Mouse (Mus musculus) intestine, embryonic 15.5 days (tissue): Measurements from ENCODE around the gene Tmem206. TPM values are rescaled to one million over a fixed set of nuclear protein-coding genes. Genes with fewer than 3 reads are reported as not detected.

Source experiments
- ATAC-seq: fragments of 200-750 bp; cut with Nextera tagmentation; 2 replicates; pipeline ENCODE4 v1.8.0; 2017; ENCODE audit warnings: moderate TSS enrichment, moderate library complexity
- H3K27ac ChIP-seq: fragments of 300-500 bp; sonication (generic); 2 replicates; pipeline ENCODE4 v1.5.1; 2015; ENCODE audit warnings: mild to moderate bottlenecking, inconsistent platforms
- H3K27me3 ChIP-seq: fragments of 300-500 bp; sonication (generic); replicated peaks from 2 replicates; pipeline ENCODE4 v1.6.1; 2015; ENCODE audit warnings: inconsistent platforms
- H3K36me3 ChIP-seq: fragments of 300-500 bp; sonication (generic); 2 replicates; pipeline ENCODE4 v1.6.1; 2015; ENCODE audit warnings: inconsistent platforms
- H3K4me1 ChIP-seq: fragments of 300-500 bp; sonication (generic); replicated peaks from 2 replicates; pipeline ENCODE4 v1.6.1; 2015; ENCODE audit warnings: inconsistent platforms
- H3K4me2 ChIP-seq: fragments of 300-500 bp; sonication (generic); replicated peaks from 2 replicates; pipeline ENCODE4 v1.6.1; 2015; ENCODE audit warnings: mild to moderate bottlenecking, inconsistent platforms
- H3K4me3 ChIP-seq: fragments of 300-500 bp; sonication (generic); replicated peaks from 2 replicates; pipeline ENCODE4 v1.5.1; 2015; ENCODE audit warnings: inconsistent platforms
- H3K9ac ChIP-seq: fragments of 300-500 bp; sonication (generic); 2 replicates; pipeline ENCODE4 v1.6.1; 2015; ENCODE audit warnings: inconsistent platforms
- H3K9me3 ChIP-seq: fragments of 300-500 bp; sonication (generic); 2 replicates; pipeline ENCODE4 v1.6.1; 2016; ENCODE audit warnings: inconsistent platforms
- WGBS: fragments of 180-500 bp; shearing (Covaris S2); methylation state at CpG from one replicate; pipeline ENCODE4 v1.1.7; 2015; 5-methylcytosine and 5-hydroxymethylcytosine counted together
- polyA plus RNA-seq: library from polyadenylated mRNA; unstranded; fragments of >200 nt; fragmentation: Nextera tagmentation; extraction: Ambion mirVana; gene quantifications from 2 replicates; pipeline ENCODE4 v1.2.1, GENCODE M21; 2015

Gene Tmem206
- polyA plus RNA-seq, 1 experiment from 2014 or later, result 16.4 TPM

- H3K9ac ChIP-seq, result no peak overlapping the region
- no peaks in the 10 kb centered on the region for H3K4me1 ChIP-seq
- no peaks in the 10 kb centered on the region for H3K9me3 ChIP-seq
- no peak overlapping the region for H3K4me2 ChIP-seq
- H3K27me3 ChIP-seq, result no peaks in the 10 kb centered on the region
- no peak; the same call in 1 of the 2 replicates for ATAC-seq
- no peak overlapping the region for H3K4me3 ChIP-seq
- no peak overlapping the region for H3K27ac ChIP-seq
- H3K36me3 ChIP-seq, result peaks cover 7% of the 10 kb centered on the region; the same call in 1 of the 2 replicates
- 80% methylated on average over 4 of the region's 4 CpGs for whole genome bisulfite sequencing
These were observed 38.8 kb downstream of the Tmem206 start for GRCm38 (mm10) chr1:191364477-191364876.

GRCm38 (mm10) chr1:191368193-191368592 is 42.5 kb downstream of the Tmem206 start:
- Histone ChIP-seq H3K4me2 (no peak overlapping the region), H3K9ac (no peak overlapping the region), H3K36me3 (0 out of 2 replicates have a peak, but pooled peaks cover 3% of the 10 kb centered on the region), H3K4me3 (no peak overlapping the region), H3K4me1 (no peaks in the 10 kb centered on the region), H3K27me3 (no peaks in the 10 kb centered on the region), H3K27ac (no peak overlapping the region), H3K9me3 (no peaks in the 10 kb centered on the region)
- 75% methylated on average over 4 of the region's 4 CpGs for WGBS
- ATAC-seq, result no peak

GRCm38 (mm10) chr1:191369140-191369539 is 43.4 kb downstream of the Tmem206 start:
- Histone ChIP-seq H3K9ac (no peak overlapping the region), H3K36me3 (0 out of 2 replicates have a peak, but pooled peaks cover 3% of the 10 kb centered on the region), H3K4me3 (no peak overlapping the region), H3K9me3 (no peaks in the 10 kb centered on the region), H3K4me1 (no peaks in the 10 kb centered on the region), H3K27me3 (no peaks in the 10 kb centered on the region), H3K4me2 (no peak overlapping the region), H3K27ac (no peak overlapping the region)
- ATAC-seq, result no peak

GRCm38 (mm10) chr1:191374993-191375643 is 49.4 kb downstream of the Tmem206 start:
- Histone ChIP-seq H3K4me1 (no peaks in the 10 kb centered on the region), H3K27ac (no peak overlapping the region), H3K9ac (no peak overlapping the region), H3K36me3 (0 out of 2 replicates have a peak, but pooled peaks cover 3% of the 10 kb centered on the region), H3K4me2 (no peak overlapping the region), H3K9me3 (no peaks in the 10 kb centered on the region), H3K27me3 (no peaks in the 10 kb centered on the region), H3K4me3 (no peak overlapping the region)
- no peak for ATAC-seq
- WGBS, result 87% methylated on average over 10 of the region's 10 CpGs

GRCm38 (mm10) chr1:191375644-191375998 is 49.9 kb downstream of the Tmem206 start:
- 0 out of 2 replicates have a peak, but pooled peaks cover 2% of the 10 kb centered on the region for H3K36me3 ChIP-seq
- H3K27me3 ChIP-seq, result no peaks in the 10 kb centered on the region
- H3K9ac ChIP-seq, result no peak overlapping the region
- H3K4me3 ChIP-seq, result no peak overlapping the region
- no peak overlapping the region for H3K27ac ChIP-seq
- H3K4me1 ChIP-seq, result no peaks in the 10 kb centered on the region
- no peak for ATAC-seq
- 83% methylated on average over 5 of the region's 5 CpGs for WGBS
- no peaks in the 10 kb centered on the region for H3K9me3 ChIP-seq
- H3K4me2 ChIP-seq, result no peak overlapping the region

- peak; percentile 78 for ATAC-seq
- Histone ChIP-seq H3K27me3 (no peaks in the 10 kb centered on the region), H3K36me3 (no peaks in the 10 kb centered on the region), H3K4me1 (no peaks in the 10 kb centered on the region), H3K9me3 (no peaks in the 10 kb centered on the region), H3K4me2 (no peak overlapping the region), H3K4me3 (no peak overlapping the region), H3K27ac (no peak overlapping the region), H3K9ac (no peak overlapping the region)
- 82% methylated on average over 2 of the region's 2 CpGs for WGBS
These were observed 52.4 kb downstream of the Tmem206 start for GRCm38 (mm10) chr1:191378080-191378479.

GRCm38 (mm10) chr1:191380843-191381242 is 55.1 kb downstream of the Tmem206 start:
- no peaks in the 10 kb centered on the region for H3K36me3 ChIP-seq
- no peak overlapping the region for H3K9ac ChIP-seq
- ATAC-seq, result no peak
- no peaks in the 10 kb centered on the region for H3K9me3 ChIP-seq
- H3K27ac ChIP-seq, result no peak overlapping the region
- no peaks in the 10 kb centered on the region for H3K27me3 ChIP-seq
- no peaks in the 10 kb centered on the region for H3K4me1 ChIP-seq
- no peak overlapping the region for H3K4me2 ChIP-seq
- WGBS, result 90% methylated on average over 3 of the region's 3 CpGs
- H3K4me3 ChIP-seq, result no peak overlapping the region

GRCm38 (mm10) chr1:191381955-191382736 is 56.4 kb downstream of the Tmem206 start:
- H3K27me3 ChIP-seq, result no peaks in the 10 kb centered on the region
- WGBS, result 86% methylated on average over 11 of the region's 11 CpGs
- H3K4me3 ChIP-seq, result no peak overlapping the region
- H3K9me3 ChIP-seq, result no peaks in the 10 kb centered on the region
- H3K4me2 ChIP-seq, result no peak overlapping the region
- no peak overlapping the region for H3K9ac ChIP-seq
- no peaks in the 10 kb centered on the region for H3K4me1 ChIP-seq
- no peaks in the 10 kb centered on the region for H3K36me3 ChIP-seq
- ATAC-seq, result no peak
- no peak overlapping the region for H3K27ac ChIP-seq

- no peak for ATAC-seq
- no peaks in the 10 kb centered on the region for H3K9me3 ChIP-seq
- WGBS, result 92% methylated on average over 10 of the region's 10 CpGs
- H3K4me1 ChIP-seq, result no peaks in the 10 kb centered on the region
- H3K4me2 ChIP-seq, result no peak overlapping the region
- no peaks in the 10 kb centered on the region for H3K36me3 ChIP-seq
- no peak overlapping the region for H3K27ac ChIP-seq
- no peak overlapping the region for H3K4me3 ChIP-seq
- no peak overlapping the region for H3K9ac ChIP-seq
- H3K27me3 ChIP-seq, result no peaks in the 10 kb centered on the region
These were observed 59.2 kb downstream of the Tmem206 start for GRCm38 (mm10) chr1:191384786-191385430.

- H3K27ac ChIP-seq, result no peak overlapping the region
- H3K9me3 ChIP-seq, result no peaks in the 10 kb centered on the region
- H3K4me3 ChIP-seq, result no peak overlapping the region
- no peak overlapping the region for H3K9ac ChIP-seq
- H3K4me2 ChIP-seq, result no peak overlapping the region
- no peaks in the 10 kb centered on the region for H3K36me3 ChIP-seq
- ATAC-seq, result peak; percentile 65
- WGBS, result 11% methylated on average over 3 of the region's 3 CpGs
- H3K27me3 ChIP-seq, result no peaks in the 10 kb centered on the region
- peaks cover 7% of the 10 kb centered on the region; the same call in 1 of the 2 replicates for H3K4me1 ChIP-seq
These were observed 65.6 kb downstream of the Tmem206 start for GRCm38 (mm10) chr1:191391311-191391710.

GRCm38 (mm10) chr1:191393536-191393935 is 67.8 kb downstream of the Tmem206 start:
- Histone ChIP-seq H3K36me3 (no peaks in the 10 kb centered on the region), H3K27me3 (no peaks in the 10 kb centered on the region), H3K27ac (no peak overlapping the region), H3K4me1 (peaks cover 7% of the 10 kb centered on the region; the same call in 1 of the 2 replicates), H3K9me3 (no peaks in the 10 kb centered on the region), H3K9ac (no peak overlapping the region), H3K4me3 (no peak overlapping the region), H3K4me2 (no peak overlapping the region)
- 66% methylated on average over 3 of the region's 3 CpGs for WGBS
- ATAC-seq, result no peak

- Histone ChIP-seq H3K27me3 (no peaks in the 10 kb centered on the region), H3K4me2 (peak overlapping the region; percentile 64), H3K4me1 (peaks cover 7% of the 10 kb centered on the region; the same call in 1 of the 2 replicates), H3K9ac (no peak overlapping the region), H3K4me3 (no peak overlapping the region), H3K36me3 (no peaks in the 10 kb centered on the region), H3K27ac (no peak overlapping the region), H3K9me3 (no peaks in the 10 kb centered on the region)
- no peak for ATAC-seq
- WGBS, result 51% methylated on average over 2 of the region's 2 CpGs
These were observed 68.4 kb downstream of the Tmem206 start for GRCm38 (mm10) chr1:191394126-191394525.
